Mouse (Mus musculus) 3T3-L1 (cell line): Measurements from ENCODE around the gene 4930556J24Rik.
A peak's percentile ranks its signal among the peaks of the same experiment; 100 is the strongest.

Source experiments
- DNase-seq: peaks from one replicate; pipeline ENCODE4 v3.0.0-alpha.2; 2015; ENCODE audit warnings: low read depth, low spot score

4930556J24Rik gene

DNA sequence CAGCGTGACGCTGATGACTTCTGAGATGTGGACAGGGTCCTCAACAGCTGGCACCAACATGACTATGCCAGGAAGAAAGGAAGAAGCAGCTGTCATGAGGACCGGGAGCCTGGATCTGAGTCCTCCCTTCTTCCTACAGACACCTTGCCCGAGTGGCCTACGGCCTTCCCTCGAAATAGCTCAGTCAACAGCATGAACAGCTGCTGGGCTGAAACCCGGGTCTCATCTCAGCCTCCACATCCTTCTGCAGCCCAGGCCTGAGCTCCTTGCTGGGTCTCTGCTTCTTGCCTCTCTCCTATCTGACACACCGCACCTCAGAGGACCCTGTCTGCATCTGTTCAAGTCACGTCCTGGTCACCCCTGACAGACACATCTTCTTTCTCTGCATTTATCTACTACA lies 54.5 kb downstream of the 4930556J24Rik start:
- DNase-seq = no peak

DNA sequence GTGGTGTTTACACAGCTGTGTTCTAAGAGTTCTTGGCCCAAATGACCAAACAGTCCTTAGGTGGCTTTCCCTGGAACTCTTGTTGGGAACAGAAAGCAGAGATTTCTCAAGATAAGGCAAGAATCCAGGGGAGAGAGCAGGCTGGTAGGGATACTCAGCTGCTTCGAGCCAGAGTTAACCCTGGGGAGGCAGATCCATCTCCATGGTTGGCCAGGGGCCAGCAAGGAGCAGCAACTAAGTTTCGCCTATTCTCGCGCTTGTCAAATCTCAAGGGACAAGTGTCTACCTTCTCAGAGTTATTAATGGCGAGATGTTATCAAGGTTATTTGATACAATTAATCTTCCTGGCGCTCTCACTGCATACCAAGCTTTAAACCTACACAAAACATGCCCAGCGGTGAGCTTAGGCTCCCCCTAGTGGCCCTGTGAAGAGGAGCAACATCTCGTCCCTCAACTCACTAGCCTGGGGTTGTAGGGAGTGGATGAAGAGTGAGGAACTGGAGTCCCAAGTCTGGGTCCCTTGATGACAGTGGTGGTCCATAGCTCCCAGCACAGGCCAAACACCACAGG lies 55.2 kb downstream of the 4930556J24Rik start:
- peak; percentile 77 for DNase-seq

DNA sequence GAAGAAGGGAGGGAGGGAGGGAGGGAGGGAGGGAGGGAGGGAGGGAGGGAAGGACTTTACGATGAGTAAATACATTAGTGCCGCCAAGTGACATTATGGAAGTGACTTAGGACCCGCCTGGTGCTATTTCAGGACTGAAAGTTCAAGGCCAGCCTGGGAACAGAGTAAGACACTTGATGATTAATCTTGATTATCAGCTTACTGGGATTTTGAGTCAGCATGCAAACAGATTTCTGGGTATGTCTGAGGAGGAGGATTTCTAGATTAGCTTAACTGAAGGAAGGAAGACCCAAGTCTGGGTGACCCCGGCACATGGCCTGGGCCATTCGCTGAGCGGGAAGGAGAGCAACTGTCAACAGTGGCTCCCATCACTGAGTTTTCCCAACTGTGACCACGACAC lies 56.1 kb downstream of the 4930556J24Rik start:
- no peak for DNase-seq

DNA sequence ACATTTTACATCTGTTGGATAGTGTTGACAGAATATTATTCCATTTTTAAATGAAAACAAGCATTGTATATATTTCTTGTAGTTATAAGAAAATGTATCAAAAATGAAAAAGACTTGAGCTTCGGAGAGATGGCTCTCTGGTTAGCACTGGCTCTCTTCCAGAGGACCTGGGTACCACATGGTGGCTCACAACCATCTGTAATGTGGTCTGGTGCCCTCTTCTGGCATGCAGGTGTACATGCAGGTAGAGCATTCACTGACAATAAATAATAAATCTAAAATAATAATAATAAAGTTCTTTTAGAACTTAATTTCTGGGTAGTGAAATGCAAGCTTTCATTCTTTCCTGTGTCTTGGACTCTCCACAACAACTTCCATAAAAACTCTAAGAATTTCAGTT lies 57.8 kb downstream of the 4930556J24Rik start:
- DNase-seq = peak; percentile 65

DNA sequence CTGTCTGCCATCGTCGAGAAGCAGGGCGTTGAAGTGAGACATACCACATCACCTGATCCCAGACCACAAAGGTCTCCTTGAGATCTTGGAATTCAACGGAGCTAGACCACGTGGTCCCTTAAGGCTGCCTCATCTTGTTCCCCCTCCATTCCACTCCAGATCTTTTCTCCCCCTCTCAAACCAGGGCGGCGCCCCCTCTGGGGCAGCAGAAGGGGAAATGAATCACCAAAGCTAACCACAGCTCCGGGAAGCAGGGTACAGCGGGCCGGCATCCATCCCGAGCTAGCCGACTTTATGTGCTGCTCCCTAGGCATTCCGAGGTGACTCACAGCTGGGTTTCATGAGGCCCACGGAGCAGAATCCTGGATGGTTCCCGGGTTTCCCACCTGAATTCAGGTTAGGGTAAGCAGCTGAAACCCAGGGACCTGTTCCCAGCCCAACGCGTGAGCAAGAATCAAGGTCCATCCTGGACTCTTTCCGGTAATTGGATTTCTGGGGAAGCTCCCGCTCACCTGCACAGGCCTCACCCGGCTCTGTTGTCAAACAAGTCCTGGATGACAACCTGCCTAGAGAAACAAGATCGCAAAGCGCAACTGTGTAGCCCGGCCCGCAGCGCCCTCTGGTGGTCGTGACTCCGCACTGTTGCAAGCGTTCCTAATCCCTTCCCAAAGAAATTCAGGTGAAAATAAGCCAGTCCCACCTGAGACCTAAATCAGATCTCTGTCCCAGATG lies 62.3 kb downstream of the 4930556J24Rik start, which contains the start of gene Slc35e4:
Gene Slc35e4 (minus strand): TSS at position 556 of the 732 bp plus-strand sequence.
- DNase-seq = peak; percentile 96

DNA sequence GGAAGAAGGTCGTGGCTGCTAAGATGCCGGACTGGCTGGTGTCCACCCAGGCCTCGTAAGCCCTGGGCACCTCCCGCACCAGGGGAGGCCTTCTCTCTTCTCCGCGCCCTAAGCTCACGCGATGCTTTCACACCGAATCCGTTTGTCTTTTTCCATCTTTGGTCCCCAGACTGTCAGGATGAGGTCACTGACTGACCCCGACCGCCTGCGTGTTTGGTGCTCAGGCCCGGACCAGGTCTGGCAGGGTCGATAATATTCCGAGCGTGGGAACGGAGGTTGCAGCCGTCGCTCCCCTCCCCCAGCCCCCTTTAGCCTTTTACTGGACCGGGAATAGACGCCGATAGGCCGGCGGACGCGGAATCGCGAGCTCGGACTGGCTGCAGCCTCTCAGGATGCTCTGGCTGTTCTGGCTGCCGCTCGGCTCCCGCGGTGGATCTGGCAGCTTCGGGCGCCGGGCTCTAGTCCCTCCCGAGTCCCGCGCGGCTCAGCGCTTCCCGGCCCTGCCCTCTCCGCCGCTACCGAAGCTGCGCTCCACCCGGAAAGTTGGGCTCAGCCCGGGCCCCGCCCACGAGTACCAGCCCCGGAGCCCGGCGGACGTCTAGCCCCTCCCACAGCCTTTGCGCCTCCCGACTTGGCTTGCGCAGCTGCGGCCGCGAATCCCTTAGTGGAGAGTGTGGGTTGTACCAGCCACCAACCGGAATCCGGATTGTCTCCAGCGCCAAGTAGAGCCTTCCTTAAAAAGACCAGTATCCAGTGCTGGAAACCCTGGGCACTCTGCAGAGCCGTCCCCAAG lies 63.1 kb downstream of the 4930556J24Rik start:
- DNase-seq = peak; percentile 94

DNA sequence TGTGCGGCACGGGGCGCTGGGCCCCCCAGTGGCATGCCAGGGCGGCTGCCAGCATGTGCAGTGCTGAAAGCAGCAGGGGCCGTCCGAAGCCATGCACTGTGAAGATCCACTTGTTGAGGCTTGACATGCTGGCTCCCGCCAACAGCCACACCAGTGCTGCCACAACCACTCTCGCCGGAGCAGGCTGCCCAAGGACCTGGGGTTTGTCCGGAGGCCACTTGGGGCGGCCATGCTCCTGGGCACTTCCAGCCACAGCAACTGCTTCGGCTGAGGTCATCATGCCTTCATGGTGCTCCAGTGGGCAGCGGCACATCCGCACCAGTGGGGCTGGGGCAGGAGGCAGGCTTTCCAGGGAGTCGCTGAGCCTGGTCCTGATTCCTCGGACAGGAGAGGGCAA lies 63.7 kb downstream of the 4930556J24Rik start:
- DNase-seq = peak; percentile 54

DNA sequence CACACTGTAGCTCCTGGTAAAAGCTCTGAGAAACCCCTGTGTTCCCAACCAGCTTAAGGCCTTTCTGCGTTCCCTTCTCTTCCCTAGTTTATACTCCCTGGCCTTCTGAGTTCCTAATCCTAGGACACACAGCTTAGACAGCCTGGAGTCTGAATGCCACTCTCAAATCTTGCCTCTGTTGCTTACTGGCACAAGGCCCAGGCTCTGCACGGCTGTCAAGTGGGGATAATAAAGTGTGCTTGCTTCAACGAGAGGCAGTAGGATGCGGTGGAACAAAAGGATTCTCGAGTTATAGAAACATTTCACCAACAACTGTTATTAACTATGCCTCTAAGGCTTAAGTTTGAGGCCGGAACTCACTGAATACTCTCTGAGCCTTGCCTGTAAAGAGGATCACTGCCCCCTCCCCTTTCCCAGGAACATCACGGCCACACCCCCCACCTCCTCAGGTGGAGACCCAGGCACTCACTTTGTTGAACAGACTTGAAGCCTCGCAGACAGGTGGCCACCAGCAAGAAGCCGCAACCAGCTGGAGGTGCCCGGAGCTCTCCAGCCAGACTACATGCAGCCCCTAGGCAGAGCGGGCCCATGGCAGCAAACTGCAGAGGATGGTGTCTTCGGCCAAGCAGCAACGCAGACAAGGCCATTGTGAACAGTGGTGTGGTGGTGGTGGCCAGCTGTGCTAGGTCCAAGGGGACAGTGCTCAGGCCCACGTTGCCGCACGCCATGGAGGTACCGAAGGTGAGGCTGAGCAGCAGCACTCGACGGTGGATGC lies 64.3 kb downstream of the 4930556J24Rik start:
- DNase-seq = peak; percentile 69

DNA sequence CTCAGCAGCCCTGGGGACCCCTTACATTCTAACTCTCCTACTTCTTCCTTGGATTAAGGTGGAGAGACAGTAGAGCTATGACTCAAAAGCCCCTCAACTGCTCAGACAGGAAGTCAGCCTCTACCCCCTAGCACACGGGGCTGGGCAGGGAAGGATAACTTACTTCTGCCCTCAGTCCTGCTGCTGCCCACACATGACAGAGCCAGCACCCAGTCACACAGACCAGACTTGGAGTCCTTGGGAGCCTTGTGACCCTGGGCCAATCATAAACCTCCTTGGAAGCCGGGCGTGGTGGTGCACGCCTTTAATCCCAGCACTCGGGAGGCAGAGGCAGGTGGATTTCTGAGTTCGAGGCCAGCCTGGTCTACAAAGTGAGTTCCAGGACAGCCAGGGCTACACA lies 65.1 kb downstream of the 4930556J24Rik start:
- DNase-seq = peak; percentile 39

DNA sequence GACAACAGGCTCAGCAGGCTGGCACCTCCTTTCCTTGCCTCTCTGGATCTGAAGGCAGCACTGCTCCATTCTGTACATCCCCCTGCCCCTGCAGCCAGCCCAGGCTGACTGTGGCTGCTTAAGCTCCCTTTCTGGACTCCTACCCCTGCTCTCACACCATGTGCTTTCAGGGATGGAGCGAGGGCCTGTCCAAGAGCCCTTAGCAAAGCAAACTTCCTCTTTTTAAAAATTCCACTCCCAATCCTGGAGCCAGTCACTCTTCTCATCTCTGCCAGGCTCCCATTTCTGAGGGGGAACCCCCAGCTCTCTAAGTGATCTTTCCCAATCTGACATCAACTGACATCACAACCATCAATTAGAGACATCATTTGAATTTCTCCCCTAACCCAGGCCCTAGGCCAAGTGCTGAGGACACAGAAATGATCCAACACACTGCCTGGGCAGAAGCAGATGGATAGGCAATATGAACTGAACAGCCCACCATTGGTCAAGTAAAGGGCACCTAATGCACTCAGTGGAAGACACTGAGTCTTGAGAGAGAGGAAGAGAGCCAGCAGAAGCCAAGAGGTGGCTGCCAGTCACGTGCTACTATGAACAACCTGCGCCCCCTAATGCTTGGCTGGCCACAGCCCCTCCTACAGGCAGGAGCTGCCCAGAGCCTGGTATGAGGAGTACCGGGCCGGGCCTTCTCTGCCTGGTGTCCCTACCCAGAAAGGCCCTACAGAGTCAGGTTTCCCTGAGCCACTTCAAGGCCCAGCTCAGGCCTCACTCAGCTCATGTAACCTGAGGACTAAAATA lies 65.9 kb downstream of the 4930556J24Rik start:
- DNase-seq = peak; percentile 47

DNA sequence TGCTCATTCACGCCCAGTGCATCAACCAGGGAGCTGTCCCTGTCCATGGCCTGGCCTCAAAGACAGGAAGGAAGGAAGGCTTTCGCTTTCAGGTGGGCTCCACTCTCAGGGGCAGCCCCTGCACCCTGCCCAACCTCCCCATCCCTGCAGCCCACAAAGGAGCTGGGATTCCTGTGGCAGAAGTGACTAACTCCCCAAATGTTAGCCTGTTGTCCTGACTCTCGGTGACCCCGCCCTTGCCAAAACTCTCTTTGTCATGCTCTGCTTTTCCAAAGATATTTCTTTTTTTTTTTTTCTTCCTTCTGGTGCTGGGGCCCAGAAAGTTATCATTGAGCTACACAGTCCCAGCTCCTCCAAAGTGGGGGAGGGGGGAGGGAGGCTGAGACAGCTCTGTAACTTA lies 67.3 kb downstream of the 4930556J24Rik start:
- peak; percentile 69 for DNase-seq

DNA sequence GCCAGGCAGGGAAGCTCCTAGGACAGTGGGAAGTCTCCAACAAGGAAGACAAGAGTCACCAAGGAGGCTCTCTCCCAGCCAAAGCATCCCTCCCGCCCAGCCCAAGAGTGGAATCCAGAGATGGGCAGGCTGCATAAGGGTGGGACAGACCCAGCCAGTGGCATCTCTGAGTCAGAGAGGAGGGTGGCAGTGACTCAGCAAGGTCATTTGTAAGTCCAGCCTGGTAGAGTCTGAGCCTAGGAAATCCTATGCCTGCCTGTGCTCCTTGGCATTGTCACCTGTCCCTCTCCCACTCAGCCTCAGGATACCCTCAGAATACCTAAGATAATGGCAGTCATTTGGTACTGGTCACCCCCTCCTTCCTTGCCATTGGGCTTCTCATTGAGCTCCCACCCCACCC lies 71.1 kb downstream of the 4930556J24Rik start:
- DNase-seq = peak; percentile 80

DNA sequence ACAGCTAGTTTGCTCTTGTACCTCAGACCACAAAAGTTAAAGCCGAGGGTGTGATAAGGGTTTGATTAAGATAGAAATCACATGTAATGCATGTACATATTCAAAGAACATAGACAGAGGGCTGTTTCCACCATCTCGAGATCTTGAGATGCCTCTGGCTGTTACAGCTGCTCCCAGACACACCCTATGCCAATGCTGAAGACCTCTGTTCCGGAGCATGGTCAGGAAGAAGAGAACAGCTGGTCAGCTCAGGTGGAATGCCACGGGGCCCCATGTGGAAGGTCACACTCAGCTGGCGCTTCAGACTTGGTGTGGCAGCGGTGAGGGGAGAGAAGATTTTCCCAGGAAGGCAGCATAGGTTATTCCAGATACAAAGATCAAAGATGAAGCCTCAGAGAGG lies 71.9 kb downstream of the 4930556J24Rik start:
- no peak for DNase-seq

DNA sequence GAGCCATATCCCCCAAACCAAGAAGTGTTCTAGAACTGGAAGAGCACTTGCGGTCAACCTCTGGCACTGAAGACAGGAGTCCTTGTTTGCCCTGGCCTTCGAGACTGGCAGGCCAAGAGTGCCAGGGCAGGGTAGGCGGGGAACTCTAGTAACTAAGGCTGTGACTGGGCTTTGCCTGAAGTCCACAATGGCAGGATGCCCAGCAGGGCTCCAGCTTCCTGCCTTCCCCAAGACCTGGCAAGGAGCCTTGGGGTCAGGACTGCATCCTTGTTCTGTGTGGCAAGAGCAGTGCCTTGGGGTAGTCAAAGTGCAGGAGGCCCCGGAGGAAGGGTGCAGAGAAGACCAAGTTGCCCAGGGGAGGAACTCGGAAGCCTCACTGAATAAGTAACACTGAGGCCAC lies 73.5 kb downstream of the 4930556J24Rik start:
- peak; percentile 88 for DNase-seq

DNA sequence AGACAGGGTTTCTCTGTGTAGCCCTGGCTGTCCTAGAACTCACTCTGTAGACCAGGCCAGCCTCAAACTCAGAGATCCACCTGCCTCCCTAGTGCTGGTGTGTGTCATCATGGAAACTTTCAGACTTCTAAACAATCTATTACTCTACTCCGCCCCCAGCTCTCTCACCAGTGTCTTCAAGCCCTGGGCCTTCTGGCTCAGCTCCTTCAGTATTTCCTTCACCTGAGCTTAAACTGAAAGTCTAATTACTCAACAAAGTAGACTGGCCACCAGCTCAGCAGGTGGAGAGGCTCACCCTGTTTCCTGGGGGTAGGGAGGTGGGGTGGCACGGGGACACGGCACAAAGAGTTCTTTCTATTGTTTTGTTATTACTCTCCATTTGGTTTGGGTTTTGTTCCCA lies 74.1 kb downstream of the 4930556J24Rik start:
- DNase-seq = peak; percentile 50

DNA sequence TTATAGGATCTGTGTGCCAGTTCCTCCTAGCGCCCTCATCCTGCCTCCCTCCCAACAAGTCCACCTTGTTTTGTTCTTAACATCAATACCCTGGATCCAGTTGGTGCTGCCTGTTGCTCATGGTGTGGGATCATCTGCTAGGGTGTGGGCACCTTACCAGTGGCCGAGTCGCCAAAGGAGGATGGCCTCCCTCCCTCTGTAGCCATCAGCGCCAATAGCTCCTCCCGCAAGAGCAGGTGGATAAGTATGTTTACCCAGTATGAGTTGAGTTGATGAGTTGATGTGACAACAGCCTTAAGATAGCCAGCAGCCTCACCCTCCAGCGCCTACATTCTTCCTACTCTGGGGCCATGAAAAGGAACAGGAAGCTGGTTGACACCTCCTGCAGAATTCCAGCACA lies 76.3 kb downstream of the 4930556J24Rik start:
- no peak for DNase-seq

DNA sequence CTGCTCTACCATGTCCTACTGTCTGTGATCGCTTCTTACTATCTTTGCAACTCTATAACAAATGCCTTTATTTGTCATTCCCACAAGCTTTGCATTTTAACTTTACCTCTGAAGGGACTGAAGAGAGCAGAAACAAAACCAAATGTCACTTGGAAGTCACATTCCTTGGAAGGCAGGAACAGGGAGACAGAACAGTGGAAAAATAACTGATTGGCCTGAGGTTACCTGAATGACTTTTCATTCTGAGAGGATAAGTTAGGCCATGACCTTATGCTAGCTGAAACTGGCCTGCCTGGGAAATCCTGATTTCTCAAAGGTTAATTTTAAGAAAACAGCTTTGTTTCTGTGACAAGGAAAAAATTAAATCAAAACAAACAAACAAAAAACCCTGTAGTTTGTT lies 80.6 kb downstream of the 4930556J24Rik start:
- DNase-seq = no peak

DNA sequence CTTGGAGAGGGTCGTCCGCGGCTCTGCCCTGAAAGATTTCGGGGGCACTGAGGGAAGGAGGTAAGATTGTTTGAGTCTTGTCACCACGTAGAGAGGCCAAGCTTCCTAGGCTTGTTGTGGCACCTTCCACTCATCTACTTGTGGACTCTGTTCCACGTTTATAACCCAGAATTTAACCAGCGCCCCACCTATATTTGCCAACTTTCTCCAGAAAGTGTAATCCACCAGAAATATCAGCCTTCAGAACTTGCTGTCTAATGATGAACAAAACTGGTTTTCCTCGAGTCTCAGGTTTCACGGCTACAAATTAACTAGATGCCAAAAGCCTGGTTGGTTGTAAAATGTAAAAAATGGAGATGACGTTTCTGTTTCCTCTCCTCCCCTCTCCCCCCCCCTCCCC lies 81.1 kb downstream of the 4930556J24Rik start:
- DNase-seq = peak; percentile 60

DNA sequence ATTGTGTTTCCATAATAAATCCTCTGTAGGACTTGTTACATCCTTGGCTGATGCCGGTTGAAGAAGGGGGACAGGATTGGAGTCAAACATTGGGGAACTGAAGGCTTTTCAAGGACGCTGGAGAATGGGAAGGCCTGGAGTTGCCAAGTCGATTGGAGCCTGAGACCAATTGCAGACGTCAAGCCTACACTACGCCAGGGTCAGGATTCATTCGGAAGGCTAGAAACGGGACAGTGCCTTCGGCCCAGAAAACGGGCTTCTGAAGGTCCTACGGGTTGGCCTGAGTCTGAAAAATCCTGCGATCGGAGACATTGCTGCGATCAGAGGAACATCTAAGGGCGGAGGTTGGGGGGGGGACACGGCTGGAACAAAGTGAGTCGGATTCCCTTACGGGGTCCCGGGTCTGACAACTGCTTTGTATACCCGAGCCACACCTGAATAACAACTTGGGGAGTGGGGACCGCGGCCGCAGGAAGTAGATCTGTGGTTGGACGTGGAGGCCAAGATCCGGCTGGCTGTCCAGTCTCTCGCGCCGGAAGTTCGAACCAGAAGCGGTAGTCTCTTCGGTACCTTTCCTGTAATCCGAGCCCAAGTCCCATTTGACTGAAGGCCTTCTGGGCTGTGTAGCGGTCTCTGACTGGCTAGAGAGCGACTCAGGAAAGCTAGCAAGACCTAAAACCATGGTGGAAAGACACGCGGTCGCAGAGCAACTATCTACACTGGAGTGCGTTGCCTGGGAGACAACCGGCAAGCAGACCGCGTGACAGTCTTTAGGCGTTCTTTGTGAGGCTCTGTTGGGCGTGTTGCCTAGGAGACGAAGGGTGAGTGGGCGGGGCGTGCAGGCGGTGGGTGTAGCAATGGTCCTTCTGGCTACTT lies 81.9 kb downstream of the 4930556J24Rik start, which contains the start of the genes 4921536K21Rik and Dusp18:
Gene 4921536K21Rik (minus strand): TSS at position 693 of the 876 bp plus-strand sequence.
Gene Dusp18 (plus strand): TSS at position 835 of the 876 bp plus-strand sequence.
- DNase-seq = peak; percentile 90

DNA sequence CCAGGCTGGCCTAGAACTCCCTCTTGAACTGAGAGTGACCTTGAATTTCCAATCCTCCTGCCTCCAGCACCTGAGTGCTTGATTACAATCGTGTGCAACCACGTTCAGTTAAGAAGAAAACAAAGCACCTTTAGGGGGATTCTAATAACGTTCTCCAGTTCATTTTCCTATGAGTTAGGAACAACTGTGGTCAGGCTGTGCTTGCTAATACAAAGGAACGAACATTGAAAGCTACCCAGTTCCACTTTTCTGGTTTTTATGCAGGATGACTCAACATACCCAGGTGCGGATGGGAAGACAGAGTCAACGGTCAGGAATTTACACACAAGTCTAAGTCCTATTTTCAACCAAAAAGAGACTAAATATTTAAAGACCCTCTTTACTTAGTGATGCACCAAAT lies 82.6 kb downstream of the 4930556J24Rik start:
- peak; percentile 20 for DNase-seq
